Mouse (Mus musculus): ENCODE results near the gene Tnfsfm13. TPM values are rescaled to one million over a fixed set of nuclear protein-coding genes. Genes with fewer than 3 reads are reported as not detected.
"Not testable (repeated sequence)": the region's sequence is repeated elsewhere in the genome, so short reads cannot be mapped to it uniquely, and the experiment has no call there.

Tnfsfm13 gene
- polyA plus RNA-seq, 1 experiment from 2014 or later = 2.5 TPM

DNA sequence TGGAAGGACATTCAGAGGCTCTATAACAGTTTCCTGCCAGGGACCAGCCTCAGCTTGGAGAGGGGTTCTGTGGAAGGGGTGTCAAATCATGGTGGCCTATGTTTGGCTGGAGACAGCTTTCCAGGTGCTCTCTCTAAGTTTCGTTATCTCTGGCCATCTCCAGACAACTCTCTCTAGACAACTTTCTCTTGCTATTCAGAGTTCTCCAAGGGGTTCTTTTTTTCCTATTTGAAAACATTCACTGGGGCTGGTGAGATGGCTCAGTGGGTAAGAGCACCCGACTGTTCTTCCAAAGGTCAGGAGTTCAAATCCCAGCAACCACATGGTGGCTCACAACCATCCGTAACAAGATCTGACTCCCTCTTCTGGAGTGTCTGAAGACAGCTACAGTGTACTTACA is 7.5 kb upstream of the Tnfsfm13 start:
- not testable (repeated sequence) for H3K9me3 ChIP-seq; H3K27ac ChIP-seq; ATAC-seq (ENCODE audit: insufficient number of reproducible peaks, insufficient read depth, low FRiP score, low TSS enrichment); H3K27me3 ChIP-seq; H3K4me1 ChIP-seq; H3K4me2 ChIP-seq (replicated peaks); H3K4me3 ChIP-seq; H3K9ac ChIP-seq; H3K36me3 ChIP-seq
- WGBS = 59% methylated on average over 3 of the region's 3 CpGs

- not testable (repeated sequence) for H3K4me3 ChIP-seq; H3K36me3 ChIP-seq; ATAC-seq (ENCODE audit: insufficient number of reproducible peaks, insufficient read depth, low FRiP score, low TSS enrichment); H3K4me1 ChIP-seq; H3K27me3 ChIP-seq; H3K27ac ChIP-seq; H3K9ac ChIP-seq; H3K9me3 ChIP-seq; H3K4me2 ChIP-seq (replicated peaks)
- WGBS = 95% methylated on average over 10 of the region's 10 CpGs
Measured at GRCm38 (mm10) chr11:69702886-69703285, 7.0 kb upstream of the Tnfsfm13 start.

DNA sequence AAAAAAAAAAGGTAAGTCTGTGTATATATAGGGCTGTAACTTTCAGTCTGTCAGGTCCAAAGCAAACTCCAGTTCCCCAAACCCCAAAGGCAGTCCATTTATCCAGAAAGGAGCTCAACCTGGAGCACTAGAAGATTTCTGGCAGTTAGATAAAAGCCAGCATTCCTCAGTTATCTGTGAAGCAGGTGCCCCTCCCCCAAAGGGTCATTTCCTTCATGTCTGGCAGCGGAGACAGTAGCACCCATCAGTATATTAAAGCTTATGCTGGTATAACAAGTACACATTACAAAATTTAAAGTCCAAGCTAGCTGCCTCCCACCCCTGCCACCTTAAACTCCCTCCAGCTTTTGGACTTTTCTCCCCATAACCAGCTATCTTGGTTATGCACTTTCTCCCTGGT is 3.7 kb upstream of the Tnfsfm13 start:
- Histone ChIP-seq H3K4me1 (peaks cover 12% of the 10 kb centered on the region), H3K9ac (no peak overlapping the region), H3K9me3 (no peaks in the 10 kb centered on the region), H3K27me3 (no peaks in the 10 kb centered on the region), H3K4me2 (replicated peaks) (no peak overlapping the region), H3K4me3 (no peak overlapping the region), H3K27ac (no peak overlapping the region), H3K36me3 (no peaks in the 10 kb centered on the region)
- ATAC-seq (ENCODE audit: insufficient number of reproducible peaks, insufficient read depth, low FRiP score, low TSS enrichment) = no peak
- 71% methylated on average over 1 of the region's 1 CpGs for WGBS

DNA sequence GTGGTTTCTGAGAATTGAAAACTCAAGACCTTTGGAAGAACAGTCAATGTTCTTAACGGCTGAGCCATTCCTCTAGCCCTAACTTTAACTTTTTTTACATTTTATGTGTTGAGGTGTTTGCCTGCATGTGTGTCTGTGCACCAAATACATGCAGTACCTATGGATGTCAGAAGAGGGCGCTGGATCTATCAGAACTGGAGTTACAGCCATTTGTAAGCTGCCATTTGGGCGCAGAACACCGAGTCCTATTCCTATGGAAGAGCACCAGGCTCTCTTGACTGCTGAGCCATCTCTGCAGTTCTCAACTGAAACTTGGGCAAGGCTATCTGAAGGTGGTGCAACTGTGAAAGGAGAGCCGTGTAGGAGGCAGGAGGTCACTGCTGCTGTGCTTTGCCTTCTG is 2.7 kb upstream of the Tnfsfm13 start:
- 66% methylated on average over 5 of the region's 5 CpGs for WGBS
- no peaks in the 10 kb centered on the region for H3K27me3 ChIP-seq
- no peaks in the 10 kb centered on the region for H3K36me3 ChIP-seq
- H3K4me2 ChIP-seq (replicated peaks) = no peak overlapping the region
- peaks cover 12% of the 10 kb centered on the region for H3K4me1 ChIP-seq
- no peaks in the 10 kb centered on the region for H3K9me3 ChIP-seq
- no peak overlapping the region for H3K27ac ChIP-seq
- no peak overlapping the region for H3K4me3 ChIP-seq
- no peak overlapping the region for H3K9ac ChIP-seq
- ATAC-seq (ENCODE audit: insufficient number of reproducible peaks, insufficient read depth, low FRiP score, low TSS enrichment) = no peak

- Histone ChIP-seq H3K9me3 (no peaks in the 10 kb centered on the region), H3K9ac (no peak overlapping the region), H3K36me3 (no peaks in the 10 kb centered on the region), H3K4me1 (peaks cover 12% of the 10 kb centered on the region), H3K27me3 (no peaks in the 10 kb centered on the region), H3K4me3 (no peak overlapping the region), H3K27ac (no peak overlapping the region), H3K4me2 (replicated peaks) (no peak overlapping the region)
- 91% methylated on average over 3 of the region's 3 CpGs for WGBS
- no peak for ATAC-seq (ENCODE audit: insufficient number of reproducible peaks, insufficient read depth, low FRiP score, low TSS enrichment)
Measured at GRCm38 (mm10) chr11:69697396-69697795, 1.5 kb upstream of the Tnfsfm13 start.

- peak overlapping the region; percentile 94 for H3K4me2 ChIP-seq (replicated peaks)
- peaks cover 12% of the 10 kb centered on the region for H3K4me1 ChIP-seq
- peak overlapping the region; percentile 48 for H3K4me3 ChIP-seq
- no peaks in the 10 kb centered on the region for H3K36me3 ChIP-seq
- no peaks in the 10 kb centered on the region for H3K27me3 ChIP-seq
- H3K9ac ChIP-seq = peak overlapping the region; percentile 81; the same call in 1 of the 2 replicates
- H3K9me3 ChIP-seq = no peaks in the 10 kb centered on the region
- peak overlapping the region; percentile 74; the same call in 1 of the 2 replicates for H3K27ac ChIP-seq
- ATAC-seq (ENCODE audit: insufficient number of reproducible peaks, insufficient read depth, low FRiP score, low TSS enrichment) = 0 out of 2 replicates have a peak, but pooled peaks have one; percentile 30
- WGBS = 21% methylated on average over 6 of the region's 6 CpGs
Measured at GRCm38 (mm10) chr11:69695046-69695360, 895 bp downstream of the Tnfsfm13 start.

GRCm38 (mm10) chr11:69693421-69693965 is 2.4 kb downstream of the Tnfsfm13 start:
- no peaks in the 10 kb centered on the region for H3K27me3 ChIP-seq
- peaks cover 12% of the 10 kb centered on the region for H3K4me1 ChIP-seq
- 63% methylated on average over 11 of the region's 11 CpGs for WGBS
- no peak overlapping the region for H3K4me3 ChIP-seq
- no peak overlapping the region for H3K4me2 ChIP-seq (replicated peaks)
- no peaks in the 10 kb centered on the region for H3K9me3 ChIP-seq
- H3K36me3 ChIP-seq = no peaks in the 10 kb centered on the region
- ATAC-seq (ENCODE audit: insufficient number of reproducible peaks, insufficient read depth, low FRiP score, low TSS enrichment) = no peak
- H3K27ac ChIP-seq = no peak overlapping the region
- no peak overlapping the region for H3K9ac ChIP-seq

DNA sequence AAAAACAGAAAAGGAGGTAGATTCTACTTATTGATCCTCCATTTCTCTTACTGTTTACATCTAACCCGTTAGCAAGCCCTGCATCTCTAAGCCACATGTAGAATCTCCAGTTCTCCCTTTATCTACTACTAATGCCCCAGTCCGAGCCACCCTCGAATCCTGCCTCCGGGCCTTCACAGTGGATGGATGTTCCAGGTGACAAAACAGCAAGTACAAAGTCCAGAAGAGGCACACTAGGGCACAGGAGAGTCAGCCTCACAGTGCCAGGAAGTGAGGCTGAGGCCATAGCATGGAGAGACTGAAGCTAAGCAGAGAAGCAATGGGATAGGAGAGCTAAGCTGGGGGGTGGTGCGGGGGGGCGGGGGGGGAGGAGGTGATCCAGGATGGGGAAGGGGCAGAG is 3.0 kb downstream of the Tnfsfm13 start:
- Histone ChIP-seq H3K4me1 (peaks cover 12% of the 10 kb centered on the region), H3K27ac (no peak overlapping the region), H3K36me3 (no peaks in the 10 kb centered on the region), H3K4me2 (replicated peaks) (no peak overlapping the region), H3K27me3 (no peaks in the 10 kb centered on the region), H3K9ac (no peak overlapping the region), H3K4me3 (no peak overlapping the region), H3K9me3 (no peaks in the 10 kb centered on the region)
- no peak for ATAC-seq (ENCODE audit: insufficient number of reproducible peaks, insufficient read depth, low FRiP score, low TSS enrichment)
- WGBS = 88% methylated on average over 6 of the region's 6 CpGs

DNA sequence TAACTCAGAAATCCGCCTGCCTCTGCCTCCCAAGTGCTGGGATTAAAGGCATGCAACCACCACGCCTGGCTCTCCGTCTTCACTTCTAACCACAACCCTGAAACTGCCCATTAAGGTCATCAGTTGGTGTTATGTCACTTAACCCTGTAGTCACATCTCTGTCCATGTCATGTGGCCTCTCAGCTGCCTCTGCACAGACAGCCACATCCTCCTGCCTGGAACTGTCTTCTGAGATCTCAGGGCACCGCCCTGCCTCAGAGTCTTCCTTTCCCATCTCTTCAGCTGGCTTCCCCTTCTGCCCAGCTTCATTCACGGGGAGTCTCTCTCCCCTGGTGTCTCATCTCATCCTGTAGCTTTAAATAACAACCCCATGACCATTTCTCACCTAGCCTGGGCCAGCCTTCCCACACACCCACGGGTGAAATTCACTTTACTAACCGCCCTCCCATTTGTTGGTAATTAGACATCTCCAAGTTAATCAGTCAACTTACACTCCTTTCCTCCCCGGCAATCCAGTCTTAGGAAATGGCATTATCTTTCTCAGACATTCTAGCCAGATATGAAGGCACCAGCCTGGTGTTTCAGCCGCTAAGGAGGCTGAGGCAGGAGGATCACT is 3.6 kb downstream of the Tnfsfm13 start:
- whole genome bisulfite sequencing = 75% methylated on average over 9 of the region's 9 CpGs
- H3K4me1 ChIP-seq = peaks cover 12% of the 10 kb centered on the region
- H3K27ac ChIP-seq = no peak overlapping the region
- no peak overlapping the region for H3K4me3 ChIP-seq
- no peaks in the 10 kb centered on the region for H3K9me3 ChIP-seq
- no peak overlapping the region for H3K4me2 ChIP-seq (replicated peaks)
- no peaks in the 10 kb centered on the region for H3K27me3 ChIP-seq
- H3K36me3 ChIP-seq = no peaks in the 10 kb centered on the region
- no peak for ATAC-seq (ENCODE audit: insufficient number of reproducible peaks, insufficient read depth, low FRiP score, low TSS enrichment)
- H3K9ac ChIP-seq = no peak overlapping the region

DNA sequence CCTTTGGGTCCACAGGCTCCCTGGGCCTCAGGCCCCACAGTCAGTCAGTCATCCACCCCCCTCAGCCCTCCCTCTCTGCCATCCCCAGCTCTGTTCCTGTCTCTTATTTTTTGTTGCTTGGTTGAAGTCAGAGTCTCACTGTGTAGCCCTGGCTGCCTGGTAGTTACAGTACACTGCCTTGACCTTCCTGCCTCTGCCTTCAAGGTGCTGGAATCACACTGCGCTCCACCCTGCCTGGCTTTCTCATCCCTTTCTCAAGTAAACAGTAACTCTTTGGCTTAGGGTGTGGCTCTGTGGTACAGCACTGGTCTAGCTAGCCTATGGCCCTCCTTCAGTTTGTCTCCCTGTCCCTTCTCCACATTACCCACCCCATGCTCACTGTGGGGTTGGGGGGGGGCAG is 6.0 kb downstream of the Tnfsfm13 start:
- Histone ChIP-seq H3K4me1 (peaks cover 8% of the 10 kb centered on the region), H3K36me3 (no peaks in the 10 kb centered on the region), H3K27me3 (no peaks in the 10 kb centered on the region), H3K4me2 (replicated peaks) (no peak overlapping the region), H3K4me3 (no peak overlapping the region), H3K9ac (peak overlapping the region; percentile 1; the same call in 1 of the 2 replicates), H3K9me3 (no peaks in the 10 kb centered on the region), H3K27ac (no peak overlapping the region)
- ATAC-seq (ENCODE audit: insufficient number of reproducible peaks, insufficient read depth, low FRiP score, low TSS enrichment) = no peak
- 100% methylated on average over 1 of the region's 1 CpGs for WGBS

- peak overlapping the region; percentile 15; the same call in 1 of the 2 replicates for H3K9ac ChIP-seq
- ATAC-seq (ENCODE audit: insufficient number of reproducible peaks, insufficient read depth, low FRiP score, low TSS enrichment) = no peak
Measured at GRCm38 (mm10) chr11:69687061-69687460, 8.8 kb downstream of the Tnfsfm13 start.

GRCm38 (mm10) chr11:69686377-69686776 is 9.5 kb downstream of the Tnfsfm13 start:
- Histone ChIP-seq H3K9me3 (no peaks in the 10 kb centered on the region), H3K27me3 (no peaks in the 10 kb centered on the region), H3K4me1 (peaks cover 15% of the 10 kb centered on the region), H3K27ac (no peak overlapping the region), H3K4me2 (replicated peaks) (no peak overlapping the region), H3K36me3 (no peaks in the 10 kb centered on the region), H3K9ac (0 out of 2 replicates have a peak overlapping the region, but pooled peaks have one; percentile 15), H3K4me3 (no peak overlapping the region)
- 16% methylated on average over 4 of the region's 4 CpGs for WGBS
- no peak for ATAC-seq (ENCODE audit: insufficient number of reproducible peaks, insufficient read depth, low FRiP score, low TSS enrichment)

More at GRCm38 (mm10) chr11:69687061-69687460, 8.8 kb downstream of the Tnfsfm13 start:
- Histone ChIP-seq H3K27me3 (no peaks in the 10 kb centered on the region), H3K4me2 (replicated peaks) (no peak overlapping the region), H3K4me1 (peaks cover 15% of the 10 kb centered on the region), H3K27ac (0 out of 2 replicates have a peak overlapping the region, but pooled peaks have one; percentile 54), H3K4me3 (no peak overlapping the region), H3K36me3 (no peaks in the 10 kb centered on the region), H3K9me3 (no peaks in the 10 kb centered on the region)
- 51% methylated on average over 5 of the region's 5 CpGs for WGBS

Measured in embryonic facial prominence, embryonic 12.5 days (tissue).